27 mouse cellular contexts compared by ENCODE assay signal in genomic region chr2:50087761-50088160, GRCm38 (mm10). TPM values are rescaled to one million over a fixed set of nuclear protein-coding genes. Genes with fewer than 3 reads are reported as not detected.
DNase-seq lines count a peak whose midpoint lies in the region; ATAC-seq and TF ChIP-seq lines count a peak whose summit lies in the region.
"Had no signal": no experiment of that assay in that cellular context is flagged by ENCODE, and none has a peak within 500 bp of the region (broad histone marks: within the 10 kb centered on the region; RNA-seq: fewer than 3 reads in every experiment).

No protein-coding gene starts in this region.

- no peak overlapping the region for H3K4me2 ChIP-seq in forebrain, embryonic 13.5 days
- no peak overlapping the region for H3K4me2 ChIP-seq in forebrain, embryonic 12.5 days
- H3K4me2 ChIP-seq in forebrain, embryonic 15.5 days (replicated peaks): no peak overlapping the region
- no peak overlapping the region for H3K4me2 ChIP-seq in forebrain, postnatal 0 days (ENCODE audit: low read depth)
- H3K4me2 ChIP-seq: embryonic facial prominence, embryonic 13.5 days; embryonic facial prominence, embryonic 15.5 days had no signal

- no peak for TF ChIP-seq POLR2A in brain, embryonic 14.5 days (IDR thresholded peaks at IDR 0.05; ENCODE audit: borderline replicate concordance, extremely low read depth, insufficient read depth, insufficient read length, poor library complexity, severe bottlenecking)

- H3K27me3 ChIP-seq in forebrain, embryonic 13.5 days: no peaks in the 10 kb centered on the region
- H3K27me3 ChIP-seq in forebrain, embryonic 12.5 days: no peaks in the 10 kb centered on the region
- H3K27me3 ChIP-seq in forebrain, embryonic 15.5 days: no peaks in the 10 kb centered on the region
- no peaks in the 10 kb centered on the region for H3K27me3 ChIP-seq in forebrain, embryonic 10.5 days (ENCODE audit: poor library complexity, severe bottlenecking)
- no peaks in the 10 kb centered on the region for H3K27me3 ChIP-seq in forebrain, postnatal 0 days (ENCODE audit: insufficient read depth, low read length)
- H3K27me3 ChIP-seq: CH12.LX; embryonic facial prominence, embryonic 13.5 days; embryonic facial prominence, embryonic 15.5 days; Patski had no signal

- peaks cover 11% of the 10 kb centered on the region for H3K4me1 ChIP-seq in forebrain, embryonic 13.5 days
- H3K4me1 ChIP-seq in forebrain, embryonic 12.5 days: no peaks in the 10 kb centered on the region
- H3K4me1 ChIP-seq in forebrain, embryonic 15.5 days: peaks cover 8% of the 10 kb centered on the region
- H3K4me1 ChIP-seq in forebrain, embryonic 10.5 days: peaks cover 7% of the 10 kb centered on the region; the same call in 1 of the 2 replicates
- peaks cover 3% of the 10 kb centered on the region; the same call in 1 of the 2 replicates for H3K4me1 ChIP-seq in forebrain, postnatal 0 days (ENCODE audit: insufficient read depth)
- H3K4me1 ChIP-seq: embryonic facial prominence, embryonic 13.5 days; embryonic facial prominence, embryonic 15.5 days had no signal

- no peak for TF ChIP-seq CTCF in brain, embryonic 14.5 days (IDR thresholded peaks at IDR 0.05; ENCODE audit: borderline replicate concordance, extremely low read depth, insufficient read depth, insufficient read length)
- no peak for TF ChIP-seq CTCF in forebrain, postnatal 0 days (IDR thresholded peaks at IDR 0.05; ENCODE audit: low read depth)

- H3K9me3 ChIP-seq in forebrain, embryonic 13.5 days (replicated peaks): no peaks in the 10 kb centered on the region
- no peaks in the 10 kb centered on the region for H3K9me3 ChIP-seq in forebrain, embryonic 12.5 days
- no peaks in the 10 kb centered on the region for H3K9me3 ChIP-seq in forebrain, embryonic 15.5 days
- no peaks in the 10 kb centered on the region for H3K9me3 ChIP-seq in forebrain, embryonic 10.5 days
- H3K9me3 ChIP-seq in forebrain, postnatal 0 days (ENCODE audit: low read length): no peaks in the 10 kb centered on the region
- H3K9me3 ChIP-seq: embryonic facial prominence, embryonic 13.5 days; embryonic facial prominence, embryonic 15.5 days had no signal

- no peak overlapping the region for H3K4me3 ChIP-seq in forebrain, embryonic 13.5 days
- H3K4me3 ChIP-seq in forebrain, embryonic 12.5 days (replicated peaks): no peak overlapping the region
- H3K4me3 ChIP-seq in forebrain, embryonic 15.5 days: no peak overlapping the region
- H3K4me3 ChIP-seq in forebrain, embryonic 10.5 days: no peak overlapping the region
- no peak overlapping the region for H3K4me3 ChIP-seq in forebrain, postnatal 0 days (ENCODE audit: low read depth, low read length)
- H3K4me3 ChIP-seq: embryonic facial prominence, embryonic 13.5 days; embryonic facial prominence, embryonic 15.5 days; erythroblast, embryonic 14.5 days had no signal

- H3K36me3 ChIP-seq in forebrain, embryonic 13.5 days (ENCODE audit: poor library complexity, severe bottlenecking): no peaks in the 10 kb centered on the region
- H3K36me3 ChIP-seq in forebrain, embryonic 12.5 days (replicated peaks): no peaks in the 10 kb centered on the region
- H3K36me3 ChIP-seq in forebrain, embryonic 15.5 days: no peaks in the 10 kb centered on the region
- no peaks in the 10 kb centered on the region for H3K36me3 ChIP-seq in forebrain, embryonic 10.5 days (replicated peaks)
- no peaks in the 10 kb centered on the region for H3K36me3 ChIP-seq in forebrain, postnatal 0 days (ENCODE audit: insufficient read depth)
- H3K36me3 ChIP-seq: embryonic facial prominence, embryonic 13.5 days; embryonic facial prominence, embryonic 15.5 days; G1E had no signal

- H3K9ac ChIP-seq in forebrain, embryonic 13.5 days: no peak overlapping the region
- H3K9ac ChIP-seq in forebrain, embryonic 12.5 days: no peak overlapping the region
- no peak overlapping the region for H3K9ac ChIP-seq in forebrain, embryonic 15.5 days (replicated peaks)
- no peak overlapping the region for H3K9ac ChIP-seq in forebrain, postnatal 0 days
- H3K9ac ChIP-seq: embryonic facial prominence, embryonic 13.5 days; embryonic facial prominence, embryonic 15.5 days had no signal

- no peak for DNase-seq in forebrain, embryonic 10.5 days (ENCODE audit: extremely low spot score, low spot score)
- peak; percentile 70 for DNase-seq in brain, embryonic 14.5 days (ENCODE audit: low read depth)
- DNase-seq in forebrain, postnatal 0 days: no peak
- no peak for DNase-seq in left cerebral cortex, adult 18-20 months (ENCODE audit: low spot score in 2 of 2)
- DNase-seq: adrenal gland, adult 8-10 months; adrenal gland, postnatal 14 days; adrenal gland, postnatal 36 days; B cell, adult 2 months; cerebellum, adult 11 months; cerebellum, adult 18-20 months; cerebellum, adult 8-10 months; cerebellum, adult 9-11 months; cerebellum, postnatal 14 days; cerebellum, postnatal 36 days; embryo, embryonic 11 days had no signal

- ATAC-seq in forebrain, embryonic 13.5 days: peak; percentile 41; the same call in 1 of the 2 replicates
- ATAC-seq in forebrain, embryonic 12.5 days (ENCODE audit: low FRiP score): no peak
- 0 out of 2 replicates have a peak, but pooled peaks have one; percentile 48 for ATAC-seq in forebrain, embryonic 15.5 days (replicated peaks)
- peak; percentile 42 for ATAC-seq in forebrain, postnatal 0 days
- ATAC-seq: activated CD4-positive, CD25-positive, alpha-beta regulatory T cell, adult 4 months; CD4-positive, CD25-positive, alpha-beta regulatory T cell, adult 4 months; Patski had no signal

- WGBS in forebrain, embryonic 13.5 days: 34% methylated on average over 3 of the region's 3 CpGs
- 39% methylated on average over 3 of the region's 3 CpGs for WGBS in forebrain, embryonic 12.5 days
- WGBS in forebrain, embryonic 15.5 days: 20% methylated on average over 3 of the region's 3 CpGs
- 78% methylated on average over 3 of the region's 3 CpGs for WGBS in forebrain, embryonic 10.5 days
- 26% methylated on average over 3 of the region's 3 CpGs for WGBS in forebrain, postnatal 0 days

- no peak overlapping the region for H3K27ac ChIP-seq in forebrain, embryonic 13.5 days
- H3K27ac ChIP-seq in forebrain, embryonic 12.5 days: no peak overlapping the region
- H3K27ac ChIP-seq in forebrain, embryonic 15.5 days (replicated peaks): peak overlapping the region; percentile 19; the same call in 1 of the 2 replicates
- no peak overlapping the region for H3K27ac ChIP-seq in forebrain, embryonic 10.5 days
- H3K27ac ChIP-seq in forebrain, postnatal 0 days (ENCODE audit: low read depth, low read length): no peak overlapping the region
- H3K27ac ChIP-seq: embryonic facial prominence, embryonic 13.5 days; embryonic facial prominence, embryonic 15.5 days had no signal

RNA-seq across cellular contexts. Expression of gene Lypd6, which starts 21.5 kb away (rescaled TPM):
- polyA plus RNA-seq in forebrain, embryonic 13.5 days (2015; fragmentation: Nextera tagmentation; extraction: Ambion mirVana): 10.7 and 12.6 TPM in 2 replicates
- polyA plus RNA-seq in forebrain, embryonic 12.5 days (2016; fragmentation: Nextera tagmentation; extraction: Ambion mirVana): 8.2 and 9.6 TPM in 2 replicates
- polyA plus RNA-seq in forebrain, embryonic 15.5 days (2015; fragmentation: Nextera tagmentation; extraction: Ambion mirVana): 12.7 and 14.6 TPM in 2 replicates
- 3.9 and 5.5 TPM in 2 replicates for polyA plus RNA-seq in forebrain, embryonic 10.5 days (2016; fragmentation: Nextera tagmentation; extraction: Ambion mirVana)
- 7.6 and 8.9 TPM in 2 replicates for polyA plus RNA-seq in brain, embryonic 14.5 days (2012; rRNA removed)
- 12.2 and 19.2 TPM in 2 replicates for total RNA-seq in forebrain, postnatal 0 days (2014; rRNA removed)
- 14.1 and 17.2 TPM in 2 replicates for polyA plus RNA-seq in forebrain, postnatal 0 days (2015; fragmentation: Nextera tagmentation; extraction: Ambion mirVana)
- 10 to 100 TPM; 22.2 to 22.8 TPM for total RNA-seq in left cerebral cortex, adult 18-20 months (2021)
- total RNA-seq: CH12.LX; common myeloid progenitor, adult 5-6 weeks; G1E had no signal
- polyA plus RNA-seq: activated CD4-positive, CD25-positive, alpha-beta regulatory T cell, adult 4 months; CD4-positive, CD25-positive, alpha-beta regulatory T cell, adult 4 months; erythroblast, embryonic 14.5 days; G1E; Patski had no signal
